Mouse (Mus musculus): ENCODE results near the gene Stn1. TPM values are rescaled to one million over a fixed set of nuclear protein-coding genes. Genes with fewer than 3 reads are reported as not detected.

The Stn1 gene
- polyA plus RNA-seq, 1 experiment from 2014 or later = 24.0 TPM

DNA sequence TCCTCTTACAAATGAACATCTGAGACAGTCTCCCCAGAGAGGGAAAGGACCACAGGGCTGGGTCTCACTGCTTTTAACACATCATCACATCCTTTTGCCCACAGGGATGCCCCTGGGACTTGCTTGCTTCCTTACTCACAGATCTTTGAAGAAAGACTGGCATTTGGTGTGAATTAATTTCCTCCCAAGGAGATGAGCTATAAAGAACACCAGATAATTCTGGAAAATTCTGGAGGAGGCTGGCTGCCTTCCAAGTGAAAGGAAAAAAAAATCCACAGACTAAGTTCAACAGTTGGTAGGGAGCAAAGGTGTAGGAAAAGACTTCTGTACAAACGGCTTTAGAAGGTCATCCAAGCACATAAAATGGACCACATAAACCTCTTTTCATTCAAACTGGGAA is 3.2 kb downstream of the Stn1 start:
- H3K4me2 ChIP-seq (ENCODE audit: low read length) = no peak overlapping the region
- no peak overlapping the region for H3K9ac ChIP-seq (ENCODE audit: low read depth, low read length)
- no peaks in the 10 kb centered on the region for H3K27me3 ChIP-seq (ENCODE audit: control insufficient read depth, insufficient read depth, low read depth, low read length)
- ATAC-seq = no peak
- H3K4me1 ChIP-seq (ENCODE audit: control insufficient read depth, insufficient read depth, low read length) = peaks cover 10% of the 10 kb centered on the region
- 73% methylated on average over 1 of the region's 1 CpGs for WGBS
- 0 out of 2 replicates have a peak, but pooled peaks cover 3% of the 10 kb centered on the region for H3K9me3 ChIP-seq (replicated peaks; ENCODE audit: control insufficient read depth, low read length, poor library complexity, severe bottlenecking)
- no peak overlapping the region for H3K4me3 ChIP-seq (ENCODE audit: low read depth, low read length)
- H3K36me3 ChIP-seq (ENCODE audit: control insufficient read depth, insufficient read depth, low read length) = no peaks in the 10 kb centered on the region
- no peak overlapping the region for H3K27ac ChIP-seq (ENCODE audit: low read length)

DNA sequence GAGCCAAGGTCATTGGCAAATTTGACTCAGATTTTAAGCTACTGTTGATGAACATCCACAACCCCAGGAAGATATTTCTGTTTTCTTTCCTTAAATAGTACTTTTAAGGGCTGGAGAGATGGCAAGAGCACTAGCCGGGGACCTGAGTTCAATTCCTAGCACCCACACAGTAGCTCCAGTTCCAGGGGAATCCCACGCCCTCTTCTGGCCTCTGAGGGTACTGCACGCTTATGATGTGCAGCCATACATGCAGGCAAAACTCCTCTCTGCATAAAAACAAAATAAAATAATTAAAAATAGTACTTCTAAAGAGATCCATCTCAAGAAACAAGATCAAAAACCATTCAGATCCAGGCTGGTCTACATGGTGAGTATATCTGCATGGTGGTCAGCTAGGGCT is 4.9 kb downstream of the Stn1 start:
- no peak for ATAC-seq
- peaks cover 7% of the 10 kb centered on the region for H3K4me1 ChIP-seq (ENCODE audit: control insufficient read depth, insufficient read depth, low read length)
- no peak overlapping the region for H3K4me3 ChIP-seq (ENCODE audit: low read depth, low read length)
- no peak overlapping the region for H3K4me2 ChIP-seq (ENCODE audit: low read length)
- 90% methylated on average over 3 of the region's 3 CpGs for WGBS
- H3K27me3 ChIP-seq (ENCODE audit: control insufficient read depth, insufficient read depth, low read depth, low read length) = no peaks in the 10 kb centered on the region
- no peak overlapping the region for H3K9ac ChIP-seq (ENCODE audit: low read depth, low read length)
- H3K36me3 ChIP-seq (ENCODE audit: control insufficient read depth, insufficient read depth, low read length) = no peaks in the 10 kb centered on the region
- H3K9me3 ChIP-seq (replicated peaks; ENCODE audit: control insufficient read depth, low read length, poor library complexity, severe bottlenecking) = 0 out of 2 replicates have a peak, but pooled peaks cover 3% of the 10 kb centered on the region
- H3K27ac ChIP-seq (ENCODE audit: low read length) = no peak overlapping the region

DNA sequence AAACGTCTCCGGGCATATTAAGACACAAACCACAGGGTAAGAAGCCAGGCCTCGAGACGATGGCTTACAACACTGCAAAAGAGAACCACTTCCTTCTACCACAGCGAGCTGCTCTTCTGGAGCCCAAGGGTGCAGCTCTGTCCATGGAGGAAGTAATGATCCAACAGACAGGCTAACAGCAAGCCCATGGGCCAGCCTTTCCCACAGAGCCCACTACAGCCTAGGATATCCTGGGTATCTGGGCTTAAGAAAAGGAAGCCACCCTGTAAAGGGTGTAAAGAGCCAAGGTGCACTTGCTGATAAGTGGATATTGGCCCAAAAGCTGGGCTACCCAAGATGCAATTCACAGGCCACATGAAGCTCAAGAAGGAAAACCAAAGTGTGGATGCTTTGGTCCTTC is 6.0 kb downstream of the Stn1 start:
- H3K9me3 ChIP-seq (replicated peaks; ENCODE audit: control insufficient read depth, low read length, poor library complexity, severe bottlenecking) = 0 out of 2 replicates have a peak, but pooled peaks cover 3% of the 10 kb centered on the region
- 79% methylated on average over 5 of the region's 5 CpGs for WGBS
- no peak overlapping the region for H3K4me2 ChIP-seq (ENCODE audit: low read length)
- no peak for ATAC-seq
- no peaks in the 10 kb centered on the region for H3K27me3 ChIP-seq (ENCODE audit: control insufficient read depth, insufficient read depth, low read depth, low read length)
- H3K4me1 ChIP-seq (ENCODE audit: control insufficient read depth, insufficient read depth, low read length) = peaks cover 5% of the 10 kb centered on the region
- no peak overlapping the region for H3K27ac ChIP-seq (ENCODE audit: low read length)
- no peaks in the 10 kb centered on the region for H3K36me3 ChIP-seq (ENCODE audit: control insufficient read depth, insufficient read depth, low read length)
- H3K4me3 ChIP-seq (ENCODE audit: low read depth, low read length) = no peak overlapping the region
- H3K9ac ChIP-seq (ENCODE audit: low read depth, low read length) = no peak overlapping the region

DNA sequence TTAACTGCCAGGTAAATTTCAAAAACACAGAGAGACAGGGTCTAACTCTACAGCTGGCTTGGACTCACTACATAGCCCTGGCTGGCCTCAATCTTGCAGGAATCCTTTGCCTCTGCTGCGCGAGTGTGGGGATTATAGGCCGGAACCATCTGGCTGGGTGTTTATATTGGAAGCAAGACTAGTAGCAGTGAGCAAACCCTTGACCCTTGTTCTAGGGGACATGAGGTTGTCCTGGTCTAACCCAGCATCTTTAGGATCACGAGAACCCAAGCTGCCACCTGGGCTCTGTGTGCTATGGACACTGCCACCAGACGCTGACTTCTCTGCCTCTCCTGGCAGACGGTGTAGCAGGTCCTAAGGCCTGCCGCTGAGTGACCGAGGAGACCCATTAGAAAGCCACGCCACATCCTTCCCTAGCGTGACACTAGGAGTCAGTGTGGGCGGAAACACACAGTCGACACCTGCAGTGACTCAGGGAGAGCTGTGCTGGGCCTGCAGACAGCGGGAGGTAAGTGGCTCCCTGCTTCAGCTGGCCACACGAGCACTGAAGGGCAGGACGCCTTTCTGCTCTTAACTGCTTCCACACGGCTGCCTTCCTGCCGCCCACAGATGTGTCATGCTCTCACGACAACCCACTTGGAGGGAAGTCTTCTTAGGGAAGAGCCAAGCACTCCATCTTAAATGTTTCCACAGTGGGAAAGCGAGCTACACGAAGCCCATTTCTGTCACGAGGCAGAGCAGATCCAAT is 10.9 kb downstream of the Stn1 start:
- Histone ChIP-seq H3K27ac (ENCODE audit: low read length) (no peak overlapping the region), H3K9me3 (replicated peaks; ENCODE audit: control insufficient read depth, low read length, poor library complexity, severe bottlenecking) (no peaks in the 10 kb centered on the region), H3K4me1 (ENCODE audit: control insufficient read depth, insufficient read depth, low read length) (no peaks in the 10 kb centered on the region), H3K36me3 (ENCODE audit: control insufficient read depth, insufficient read depth, low read length) (0 out of 2 replicates have a peak, but pooled peaks cover 2% of the 10 kb centered on the region), H3K4me2 (ENCODE audit: low read length) (no peak overlapping the region), H3K27me3 (ENCODE audit: control insufficient read depth, insufficient read depth, low read depth, low read length) (no peaks in the 10 kb centered on the region), H3K4me3 (ENCODE audit: low read depth, low read length) (no peak overlapping the region), H3K9ac (ENCODE audit: low read depth, low read length) (no peak overlapping the region)
- 81% methylated on average over 21 of the region's 21 CpGs for WGBS
- no peak for ATAC-seq

DNA sequence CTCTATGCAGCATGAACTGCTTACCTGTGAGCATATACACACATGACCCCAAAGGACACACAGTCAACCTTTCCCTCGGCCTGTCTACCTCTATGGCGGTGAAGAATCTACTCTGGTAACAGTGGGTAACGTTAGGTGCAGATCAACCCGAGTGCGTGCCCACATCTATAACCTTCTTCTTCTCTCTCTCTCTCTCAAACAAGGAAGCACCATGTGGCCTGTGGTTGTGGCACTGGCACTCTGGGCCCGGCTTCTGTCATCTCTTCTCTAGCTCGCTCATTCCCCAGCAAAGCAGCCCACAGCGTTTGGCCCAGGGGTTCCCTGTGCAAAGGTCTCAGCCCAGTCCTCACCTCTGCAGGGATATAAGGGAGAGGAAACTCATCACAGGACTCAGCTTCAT is 12.4 kb downstream of the Stn1 start:
- 94% methylated on average over 8 of the region's 8 CpGs for WGBS
- no peak for ATAC-seq

DNA sequence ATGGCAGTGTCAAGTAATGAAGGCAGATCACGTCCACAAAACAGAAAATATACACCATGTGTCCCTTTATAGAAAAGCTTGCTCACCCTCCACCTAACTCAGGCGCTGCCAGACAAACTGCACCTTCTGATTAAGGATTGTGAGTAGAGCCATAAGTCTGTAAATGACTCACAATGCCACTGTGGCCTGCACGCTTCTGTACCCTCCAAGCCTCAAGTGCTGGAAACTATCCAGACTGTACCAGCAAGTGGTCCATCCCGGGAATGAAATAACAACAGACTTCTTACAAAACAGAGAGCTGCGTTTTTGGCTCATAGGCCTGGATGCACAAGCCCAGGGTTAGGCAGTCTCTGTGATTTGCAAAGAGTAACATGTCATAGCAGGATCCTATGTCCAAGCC is 15.9 kb downstream of the Stn1 start:
- H3K27ac ChIP-seq (ENCODE audit: low read length) = no peak overlapping the region
- WGBS = 85% methylated on average over 5 of the region's 5 CpGs
- H3K4me1 ChIP-seq (ENCODE audit: control insufficient read depth, insufficient read depth, low read length) = no peaks in the 10 kb centered on the region
- no peaks in the 10 kb centered on the region for H3K27me3 ChIP-seq (ENCODE audit: control insufficient read depth, insufficient read depth, low read depth, low read length)
- no peak overlapping the region for H3K4me3 ChIP-seq (ENCODE audit: low read depth, low read length)
- no peak for ATAC-seq
- no peak overlapping the region for H3K9ac ChIP-seq (ENCODE audit: low read depth, low read length)
- no peak overlapping the region for H3K4me2 ChIP-seq (ENCODE audit: low read length)
- H3K9me3 ChIP-seq (replicated peaks; ENCODE audit: control insufficient read depth, low read length, poor library complexity, severe bottlenecking) = no peaks in the 10 kb centered on the region
- 0 out of 2 replicates have a peak, but pooled peaks cover 2% of the 10 kb centered on the region for H3K36me3 ChIP-seq (ENCODE audit: control insufficient read depth, insufficient read depth, low read length)

More for the DNA sequence above, 12.4 kb downstream of the Stn1 start:
- Histone ChIP-seq H3K27ac (ENCODE audit: low read length) (no peak overlapping the region), H3K9ac (ENCODE audit: low read depth, low read length) (no peak overlapping the region), H3K36me3 (ENCODE audit: control insufficient read depth, insufficient read depth, low read length) (0 out of 2 replicates have a peak, but pooled peaks cover 2% of the 10 kb centered on the region), H3K4me2 (ENCODE audit: low read length) (no peak overlapping the region), H3K9me3 (replicated peaks; ENCODE audit: control insufficient read depth, low read length, poor library complexity, severe bottlenecking) (no peaks in the 10 kb centered on the region), H3K4me1 (ENCODE audit: control insufficient read depth, insufficient read depth, low read length) (no peaks in the 10 kb centered on the region), H3K4me3 (ENCODE audit: low read depth, low read length) (no peak overlapping the region), H3K27me3 (ENCODE audit: control insufficient read depth, insufficient read depth, low read depth, low read length) (no peaks in the 10 kb centered on the region)

DNA sequence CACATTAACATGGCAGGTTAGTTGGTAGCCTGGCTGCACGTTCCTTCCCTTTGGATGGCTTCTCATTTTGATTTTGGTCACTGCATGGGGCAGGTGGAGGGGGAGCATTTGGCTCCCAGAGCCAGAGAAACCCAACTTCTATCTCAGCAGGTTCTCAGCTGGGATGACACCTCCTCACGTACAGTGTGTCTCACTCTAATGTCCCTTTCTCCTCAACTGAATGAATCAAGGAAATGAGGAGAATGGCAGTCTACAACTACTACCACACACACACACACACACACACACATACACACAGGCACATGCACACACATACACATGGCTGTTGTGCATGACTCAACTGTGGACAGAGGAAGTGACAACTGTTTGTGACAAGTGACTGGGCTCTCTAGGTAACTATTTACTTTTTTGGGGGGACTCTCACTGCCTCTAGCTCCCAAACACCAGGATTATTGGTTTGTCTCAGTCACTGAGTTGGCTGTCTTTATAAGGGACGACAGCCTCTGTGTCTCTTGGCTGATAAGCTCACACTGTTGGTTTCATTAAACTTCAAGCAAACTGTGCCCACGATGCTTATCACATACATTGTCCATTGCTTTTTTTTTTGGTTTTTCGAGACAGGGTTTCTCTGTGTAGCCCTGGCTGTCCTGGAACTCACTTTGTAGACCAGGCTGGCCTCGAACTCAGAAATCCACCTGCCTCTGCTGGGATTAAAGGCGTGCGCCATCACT is 18.0 kb downstream of the Stn1 start:
- H3K4me3 ChIP-seq (ENCODE audit: low read depth, low read length) = no peak overlapping the region
- H3K4me1 ChIP-seq (ENCODE audit: control insufficient read depth, insufficient read depth, low read length) = no peaks in the 10 kb centered on the region
- H3K36me3 ChIP-seq (ENCODE audit: control insufficient read depth, insufficient read depth, low read length) = 0 out of 2 replicates have a peak, but pooled peaks cover 1% of the 10 kb centered on the region
- H3K27ac ChIP-seq (ENCODE audit: low read length) = no peak overlapping the region
- no peaks in the 10 kb centered on the region for H3K9me3 ChIP-seq (replicated peaks; ENCODE audit: control insufficient read depth, low read length, poor library complexity, severe bottlenecking)
- no peak for ATAC-seq
- no peaks in the 10 kb centered on the region for H3K27me3 ChIP-seq (ENCODE audit: control insufficient read depth, insufficient read depth, low read depth, low read length)
- no peak overlapping the region for H3K9ac ChIP-seq (ENCODE audit: low read depth, low read length)
- WGBS = 86% methylated on average over 8 of the region's 8 CpGs
- no peak overlapping the region for H3K4me2 ChIP-seq (ENCODE audit: low read length)

DNA sequence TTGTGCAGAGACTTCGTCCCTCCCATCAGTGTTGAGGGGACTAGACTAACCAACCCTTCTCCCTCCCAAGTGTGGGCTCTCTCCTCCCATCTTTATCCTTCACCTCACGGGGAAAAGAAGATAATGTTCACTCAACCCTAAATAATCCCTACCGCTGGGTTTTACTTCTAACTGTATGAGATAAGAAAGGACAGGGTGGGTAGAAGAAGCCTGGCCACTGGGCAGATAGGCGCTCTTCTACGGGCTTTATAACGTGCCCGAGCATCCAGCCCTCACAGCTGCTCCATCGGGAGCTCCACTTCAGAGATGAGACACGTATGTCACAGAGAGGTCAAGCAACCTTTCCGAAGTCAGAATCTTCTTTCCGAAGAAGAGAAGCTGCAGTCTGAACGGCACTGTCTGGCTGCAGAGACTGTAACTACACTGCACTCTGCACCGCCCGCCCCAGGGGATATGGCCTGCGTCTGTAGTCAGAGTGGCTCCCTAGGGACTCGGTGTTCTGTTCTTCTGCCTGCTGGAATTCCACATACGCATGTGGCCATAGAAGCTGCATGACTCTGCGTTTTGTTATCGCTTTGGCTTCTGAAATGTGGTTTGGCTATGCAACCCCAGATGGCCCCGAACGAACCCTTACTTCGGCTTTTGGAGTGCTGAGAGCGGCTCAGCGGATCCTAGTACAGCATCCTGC is 18.7 kb downstream of the Stn1 start:
- H3K9ac ChIP-seq (ENCODE audit: low read depth, low read length) = no peak overlapping the region
- WGBS = 75% methylated on average over 24 of the region's 24 CpGs
- no peaks in the 10 kb centered on the region for H3K4me1 ChIP-seq (ENCODE audit: control insufficient read depth, insufficient read depth, low read length)
- no peak overlapping the region for H3K4me3 ChIP-seq (ENCODE audit: low read depth, low read length)
- ATAC-seq = no peak
- H3K4me2 ChIP-seq (ENCODE audit: low read length) = no peak overlapping the region
- H3K9me3 ChIP-seq (replicated peaks; ENCODE audit: control insufficient read depth, low read length, poor library complexity, severe bottlenecking) = no peaks in the 10 kb centered on the region
- no peaks in the 10 kb centered on the region for H3K36me3 ChIP-seq (ENCODE audit: control insufficient read depth, insufficient read depth, low read length)
- H3K27me3 ChIP-seq (ENCODE audit: control insufficient read depth, insufficient read depth, low read depth, low read length) = no peaks in the 10 kb centered on the region
- H3K27ac ChIP-seq (ENCODE audit: low read length) = no peak overlapping the region

DNA sequence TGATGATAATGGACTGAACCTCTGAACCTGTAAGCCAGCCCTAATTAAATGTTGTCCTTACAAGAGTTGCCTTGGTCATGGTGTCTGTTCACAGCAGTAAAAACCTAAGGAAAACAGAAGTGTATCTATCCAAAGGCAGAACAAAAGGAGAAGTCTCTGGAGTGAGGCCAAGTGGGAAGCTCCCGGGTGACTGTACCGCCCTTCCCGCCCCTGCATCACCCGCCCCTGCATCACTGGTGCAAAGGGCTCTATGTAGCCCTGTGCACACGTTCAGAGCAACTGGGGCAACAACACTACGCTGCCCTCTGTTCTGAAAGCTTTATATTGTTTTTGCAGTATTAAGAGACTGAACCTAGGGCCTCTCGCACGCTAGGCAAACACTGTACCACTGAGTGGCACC is 19.7 kb downstream of the Stn1 start:
- no peak overlapping the region for H3K4me2 ChIP-seq (ENCODE audit: low read length)
- no peaks in the 10 kb centered on the region for H3K4me1 ChIP-seq (ENCODE audit: control insufficient read depth, insufficient read depth, low read length)
- H3K36me3 ChIP-seq (ENCODE audit: control insufficient read depth, insufficient read depth, low read length) = no peaks in the 10 kb centered on the region
- no peak overlapping the region for H3K9ac ChIP-seq (ENCODE audit: low read depth, low read length)
- WGBS = 77% methylated on average over 8 of the region's 8 CpGs
- H3K27me3 ChIP-seq (ENCODE audit: control insufficient read depth, insufficient read depth, low read depth, low read length) = no peaks in the 10 kb centered on the region
- no peak overlapping the region for H3K27ac ChIP-seq (ENCODE audit: low read length)
- no peaks in the 10 kb centered on the region for H3K9me3 ChIP-seq (replicated peaks; ENCODE audit: control insufficient read depth, low read length, poor library complexity, severe bottlenecking)
- no peak overlapping the region for H3K4me3 ChIP-seq (ENCODE audit: low read depth, low read length)
- no peak for ATAC-seq
